Mouse (Mus musculus) testis, adult 2 months (tissue): Measurements from ENCODE around the gene Tmem30a. TPM values are rescaled to one million over a fixed set of nuclear protein-coding genes. Genes with fewer than 3 reads are reported as not detected.

Experiments
- H3K27ac ChIP-seq: fragments of 200-500 bp; 2 replicates; pipeline ENCODE4 v1.5.1; 2012; ENCODE audit warnings: low read depth, low read length; ENCODE audit not compliant: control insufficient read depth, insufficient read depth
- H3K27me3 ChIP-seq: fragments of 200-500 bp; 2 replicates; pipeline ENCODE4 v1.6.1; 2012; ENCODE audit warnings: mild to moderate bottlenecking, low read length, moderate library complexity; ENCODE audit not compliant: control insufficient read depth, insufficient read depth
- H3K36me3 ChIP-seq: fragments of 200-500 bp; 2 replicates; pipeline ENCODE4 v1.6.1; 2012; ENCODE audit warnings: mild to moderate bottlenecking, low read length; ENCODE audit not compliant: control insufficient read depth, insufficient read depth
- H3K4me1 ChIP-seq: fragments of 200-500 bp; 2 replicates; pipeline ENCODE4 v1.6.1; 2012; ENCODE audit warnings: low read length; ENCODE audit not compliant: control insufficient read depth, insufficient read depth
- H3K4me3 ChIP-seq: fragments of 200-500 bp; 2 replicates; pipeline ENCODE4 v1.5.1; 2012; ENCODE audit warnings: low read depth, mild to moderate bottlenecking, low read length, moderate library complexity, mixed read lengths; ENCODE audit not compliant: control insufficient read depth
- CTCF ChIP-seq: fragments of 200-500 bp; IDR thresholded peaks from 2 replicates; pipeline ENCODE4 v1.5.1; 2012; ENCODE audit warnings: low read depth, mild to moderate bottlenecking, inconsistent platforms, low read length, moderate library complexity; ENCODE audit not compliant: control insufficient read depth, insufficient read depth, insufficient replicate concordance
- POLR2A ChIP-seq: fragments of 200-500 bp; IDR thresholded peaks from 2 replicates; pipeline ENCODE4 v1.6.1; 2012; ENCODE audit warnings: low read depth, mild to moderate bottlenecking, inconsistent platforms, low read length, moderate library complexity; ENCODE audit not compliant: control insufficient read depth
- polyA plus RNA-seq: library from polyadenylated mRNA; depleted of rRNA; stranded (reverse); fragments of >200 nt; gene quantifications from 2 replicates; pipeline ENCODE4 v1.2.3, GENCODE M21; 2012; rRNA removed

The Tmem30a gene
- polyA plus RNA-seq, 1 experiment = 59.8 TPM

DNA sequence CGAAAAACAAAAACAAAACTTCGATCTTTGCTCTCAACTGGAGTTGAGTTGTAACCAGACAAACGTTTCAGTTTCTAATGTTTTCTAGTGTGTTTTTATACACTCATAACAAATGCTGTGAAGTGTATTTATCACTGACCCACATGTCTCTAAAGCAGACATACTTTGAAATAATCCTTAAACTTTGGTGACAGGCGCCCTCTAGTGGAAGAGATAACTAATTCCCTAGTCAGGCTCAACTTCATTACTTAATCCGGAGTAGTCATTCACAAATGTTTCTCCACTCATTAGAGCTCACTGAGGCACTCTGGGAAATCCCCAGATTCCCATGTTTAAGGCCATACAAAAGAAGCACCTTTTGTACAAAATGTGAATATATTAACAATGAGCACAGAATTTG, 70.2 kb downstream of the Tmem30a start:
- Histone ChIP-seq H3K27ac (no peak overlapping the region), H3K4me3 (no peak overlapping the region)

GRCm38 (mm10) chr9:79721056-79721455, 72.3 kb downstream of the Tmem30a start:
- peaks cover 16% of the 10 kb centered on the region for H3K4me1 ChIP-seq
- no peaks in the 10 kb centered on the region for H3K36me3 ChIP-seq
- peaks cover 7% of the 10 kb centered on the region; the same call in 1 of the 2 replicates for H3K27me3 ChIP-seq
- no peak for TF ChIP-seq POLR2A
- TF ChIP-seq CTCF = no peak
- no peak overlapping the region for H3K4me3 ChIP-seq
- H3K27ac ChIP-seq = no peak overlapping the region

More for the DNA sequence above, 70.2 kb downstream of the Tmem30a start:
- peaks cover 8% of the 10 kb centered on the region for H3K4me1 ChIP-seq
- TF ChIP-seq CTCF (no peak), POLR2A (no peak)
- 0 out of 2 replicates have a peak, but pooled peaks cover 5% of the 10 kb centered on the region for H3K27me3 ChIP-seq
- no peaks in the 10 kb centered on the region for H3K36me3 ChIP-seq

- Histone ChIP-seq H3K4me3 (no peak overlapping the region), H3K27ac (no peak overlapping the region), H3K27me3 (peaks cover 7% of the 10 kb centered on the region; the same call in 1 of the 2 replicates), H3K4me1 (peaks cover 16% of the 10 kb centered on the region), H3K36me3 (no peaks in the 10 kb centered on the region)
- TF ChIP-seq CTCF (no peak), POLR2A (no peak)
Measured at GRCm38 (mm10) chr9:79720143-79720542, 73.2 kb downstream of the Tmem30a start.

- TF ChIP-seq POLR2A (no peak), CTCF (no peak)
- H3K27me3 ChIP-seq = peaks cover 7% of the 10 kb centered on the region; the same call in 1 of the 2 replicates
- H3K36me3 ChIP-seq = no peaks in the 10 kb centered on the region
- peaks cover 17% of the 10 kb centered on the region for H3K4me1 ChIP-seq
- no peak overlapping the region for H3K4me3 ChIP-seq
- H3K27ac ChIP-seq = no peak overlapping the region
Measured at GRCm38 (mm10) chr9:79719451-79719850, 73.9 kb downstream of the Tmem30a start.

Other genes with a start within 250 kb of the Tmem30a start
- 4.7 and 5.0 TPM in 2 replicates for gene Col12a1, start 74.7 kb downstream of the Tmem30a start, polyA plus RNA-seq
- gene Cox7a2, start 33.6 kb downstream of the Tmem30a start, polyA plus RNA-seq = 474 and 612 TPM in 2 replicates
- gene Filip1, start 219.3 kb upstream of the Tmem30a start, polyA plus RNA-seq = 6.8 and 7.8 TPM in 2 replicates